Mouse (Mus musculus) lung, postnatal 0 days (tissue): ENCODE data around the gene Cpt1a. TPM values are rescaled to one million over a fixed set of nuclear protein-coding genes. Genes with fewer than 3 reads are reported as not detected.

Experiments
- ATAC-seq: fragments of 200-750 bp; cut with Nextera tagmentation; 2 replicates; pipeline ENCODE4 v1.8.0; 2017; ENCODE audit warnings: moderate library complexity
- DNase-seq: peaks from one replicate; pipeline ENCODE4 v3.0.0-alpha.2; 2016; ENCODE audit warnings: low spot score
- H3K27ac ChIP-seq: fragments of 300-500 bp; sonication (generic); 2 replicates; pipeline ENCODE4 v1.5.1; 2014; ENCODE audit warnings: antibody characterized with exemption, mild to moderate bottlenecking, low read length, mixed read lengths
- H3K27me3 ChIP-seq: fragments of 300-500 bp; sonication (generic); replicated peaks from 2 replicates; pipeline ENCODE4 v1.6.1; 2014; ENCODE audit warnings: low read length, mixed read lengths; ENCODE audit not compliant: insufficient read depth
- H3K36me3 ChIP-seq: fragments of 300-500 bp; sonication (generic); 2 replicates; pipeline ENCODE4 v1.6.1; 2014; ENCODE audit warnings: low read length, mixed read lengths; ENCODE audit not compliant: insufficient read depth
- H3K4me1 ChIP-seq: fragments of 300-500 bp; sonication (generic); 2 replicates; pipeline ENCODE4 v1.6.1; 2014; ENCODE audit warnings: antibody characterized with exemption, low read depth, low read length, mixed read lengths; ENCODE audit not compliant: insufficient read depth
- H3K4me2 ChIP-seq: fragments of 300-500 bp; sonication (generic); replicated peaks from 2 replicates; pipeline ENCODE4 v1.6.1; 2014; ENCODE audit warnings: low read depth, mild to moderate bottlenecking, low read length, moderate library complexity, mixed read lengths
- H3K4me3 ChIP-seq: fragments of 300-500 bp; sonication (generic); 2 replicates; pipeline ENCODE4 v1.5.1; 2014; ENCODE audit warnings: low read depth, low read length
- H3K9ac ChIP-seq: fragments of 300-500 bp; sonication (generic); replicated peaks from 2 replicates; pipeline ENCODE4 v1.6.1; 2014; ENCODE audit warnings: low read depth, mild to moderate bottlenecking
- H3K9me3 ChIP-seq: fragments of 300-500 bp; sonication (generic); 2 replicates; pipeline ENCODE4 v1.6.1; 2016; ENCODE audit warnings: low read length, mixed read lengths
- CTCF ChIP-seq: IDR thresholded peaks from 2 replicates; pipeline ENCODE4 v1.5.1; 2016; ENCODE audit warnings: antibody characterized with exemption, mild to moderate bottlenecking
- EP300 ChIP-seq: IDR thresholded peaks from 2 replicates; pipeline ENCODE4 v1.6.1; 2016; ENCODE audit warnings: antibody characterized with exemption, mild to moderate bottlenecking, control low read depth
- WGBS: fragments of 180-500 bp; shearing (Covaris S2); extraction: QIAGEN DNeasy Blood & Tissue Kit; methylation state at CpG from one replicate; pipeline ENCODE4 v1.1.7; 2014; 5-methylcytosine and 5-hydroxymethylcytosine counted together
- polyA plus RNA-seq: library from polyadenylated mRNA; unstranded; fragments of >200 nt; fragmentation: Nextera tagmentation; extraction: Ambion mirVana; gene quantifications from 2 replicates; pipeline ENCODE4 v1.2.1, GENCODE M21; 2015

Gene Cpt1a
- polyA plus RNA-seq, 1 experiment from 2014 or later: 46.6 TPM

- H3K27me3 ChIP-seq: no peaks in the 10 kb centered on the region
- no peak overlapping the region for H3K27ac ChIP-seq
- 0 out of 2 replicates have a peak, but pooled peaks cover 5% of the 10 kb centered on the region for H3K4me1 ChIP-seq
- ATAC-seq (no peak), DNase-seq (no peak)
- no peaks in the 10 kb centered on the region for H3K36me3 ChIP-seq
- no peak overlapping the region for H3K4me3 ChIP-seq
- no peak overlapping the region for H3K4me2 ChIP-seq
- 75% methylated on average over 17 of the region's 17 CpGs for WGBS
- TF ChIP-seq EP300 (no peak), CTCF (no peak)
- no peak overlapping the region for H3K9ac ChIP-seq
- no peaks in the 10 kb centered on the region for H3K9me3 ChIP-seq
Measured at GRCm38 (mm10) chr19:3333694-3334515, 11.8 kb downstream of the Cpt1a start.

- DNase-seq (no peak), ATAC-seq (no peak)
- Histone ChIP-seq H3K9me3 (no peaks in the 10 kb centered on the region), H3K4me1 (0 out of 2 replicates have a peak, but pooled peaks cover 5% of the 10 kb centered on the region), H3K27me3 (no peaks in the 10 kb centered on the region), H3K9ac (no peak overlapping the region), H3K27ac (no peak overlapping the region), H3K4me2 (no peak overlapping the region), H3K4me3 (no peak overlapping the region), H3K36me3 (no peaks in the 10 kb centered on the region)
- no peak for TF ChIP-seq EP300
- TF ChIP-seq CTCF: no peak
- WGBS: 80% methylated on average over 4 of the region's 4 CpGs
Measured at GRCm38 (mm10) chr19:3334550-3334949, 12.4 kb downstream of the Cpt1a start.

DNA sequence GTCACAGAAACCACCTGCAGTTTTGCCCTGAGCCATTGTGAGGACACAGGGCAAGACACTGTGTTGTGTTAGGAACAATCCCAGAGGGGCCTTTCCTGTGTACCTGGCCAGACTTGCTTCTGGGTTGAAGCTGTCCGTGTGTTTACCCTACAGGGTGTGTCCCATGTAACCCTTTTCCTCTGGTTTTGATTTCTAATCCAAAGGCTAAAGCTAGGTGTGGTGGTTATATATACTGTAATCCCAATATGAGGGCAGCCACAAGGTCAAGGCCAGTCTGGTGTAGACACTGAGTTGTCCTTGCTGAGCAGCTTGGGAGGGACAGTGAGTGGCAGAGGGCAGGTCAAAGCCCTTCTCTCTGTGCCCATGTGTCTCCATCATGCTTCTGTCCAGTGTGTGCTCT, 13.8 kb downstream of the Cpt1a start:
- Histone ChIP-seq H3K4me2 (no peak overlapping the region), H3K27me3 (no peaks in the 10 kb centered on the region), H3K4me3 (no peak overlapping the region), H3K36me3 (no peaks in the 10 kb centered on the region), H3K9ac (no peak overlapping the region), H3K27ac (no peak overlapping the region), H3K4me1 (0 out of 2 replicates have a peak, but pooled peaks cover 2% of the 10 kb centered on the region), H3K9me3 (no peaks in the 10 kb centered on the region)
- TF ChIP-seq EP300 (no peak), CTCF (no peak)
- 58% methylated on average over 1 of the region's 1 CpGs for WGBS
- DNase-seq: no peak
- no peak for ATAC-seq

DNA sequence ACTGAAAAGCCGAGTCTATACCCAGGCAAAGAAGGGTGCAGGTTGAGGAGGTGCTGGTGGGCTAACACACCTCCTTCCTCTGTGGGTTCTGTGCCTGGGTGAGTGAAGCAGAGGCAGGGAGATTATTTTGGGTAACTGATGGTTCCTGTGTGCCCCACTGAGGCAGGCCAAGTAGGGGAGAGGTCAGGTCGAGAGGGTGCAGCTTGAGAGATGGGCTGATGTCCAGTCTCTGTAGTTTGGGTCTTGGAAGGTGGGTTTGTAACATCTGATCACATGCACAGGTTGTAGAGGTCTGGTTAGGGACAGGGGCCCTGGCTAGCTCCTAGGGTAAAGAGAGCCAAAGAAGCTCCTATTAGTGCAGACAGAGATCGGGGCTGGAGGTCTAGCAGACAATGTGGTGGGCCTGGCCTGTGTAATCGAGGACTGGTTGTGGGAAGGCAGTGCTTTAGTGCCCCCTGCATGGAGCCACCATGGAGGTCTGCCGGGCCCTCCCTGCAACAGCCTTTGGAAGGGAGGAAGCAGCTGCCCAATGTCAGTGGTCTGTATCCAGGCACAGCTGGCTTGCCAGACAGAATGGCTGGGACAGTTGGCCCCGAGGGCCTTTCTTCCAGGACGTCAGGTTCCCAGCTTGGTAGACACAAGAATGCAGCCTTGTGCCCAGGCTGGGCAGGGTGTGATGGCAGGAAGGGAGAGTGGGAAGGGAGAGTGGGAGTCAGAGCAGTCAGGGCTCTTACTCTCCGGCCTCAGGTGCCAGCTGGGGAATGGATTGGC, 14.5 kb downstream of the Cpt1a start:
- no peaks in the 10 kb centered on the region for H3K27me3 ChIP-seq
- TF ChIP-seq EP300 (no peak), CTCF (no peak)
- H3K36me3 ChIP-seq: no peaks in the 10 kb centered on the region
- 0 out of 2 replicates have a peak, but pooled peaks cover 2% of the 10 kb centered on the region for H3K4me1 ChIP-seq
- no peak overlapping the region for H3K9ac ChIP-seq
- ATAC-seq: no peak
- H3K9me3 ChIP-seq: no peaks in the 10 kb centered on the region
- 61% methylated on average over 8 of the region's 8 CpGs for WGBS
- no peak overlapping the region for H3K4me2 ChIP-seq
- no peak for DNase-seq
- H3K27ac ChIP-seq: no peak overlapping the region
- no peak overlapping the region for H3K4me3 ChIP-seq

DNA sequence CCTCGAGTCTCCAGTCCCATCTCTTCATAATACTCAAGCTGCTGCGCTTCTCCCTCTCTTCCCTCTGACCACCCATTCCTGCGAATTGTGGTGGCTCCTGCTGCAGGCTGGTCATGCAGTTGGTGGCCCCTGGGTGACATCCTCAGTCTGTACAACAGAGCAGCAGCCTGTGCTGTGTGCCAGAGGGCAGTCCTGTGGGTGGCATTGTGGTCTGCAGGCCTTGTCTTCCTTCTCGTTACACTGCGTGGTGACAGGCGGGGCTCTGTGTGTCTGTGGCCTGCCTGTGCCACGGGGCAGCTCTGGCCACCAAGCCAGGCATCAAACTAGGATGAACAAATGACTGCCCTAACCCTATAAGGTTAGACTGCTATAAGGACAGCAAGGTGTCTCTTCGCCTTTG, 17.1 kb downstream of the Cpt1a start:
- 0 out of 2 replicates have a peak, but pooled peaks cover 2% of the 10 kb centered on the region for H3K4me1 ChIP-seq
- 80% methylated on average over 8 of the region's 8 CpGs for WGBS
- DNase-seq: no peak

DNA sequence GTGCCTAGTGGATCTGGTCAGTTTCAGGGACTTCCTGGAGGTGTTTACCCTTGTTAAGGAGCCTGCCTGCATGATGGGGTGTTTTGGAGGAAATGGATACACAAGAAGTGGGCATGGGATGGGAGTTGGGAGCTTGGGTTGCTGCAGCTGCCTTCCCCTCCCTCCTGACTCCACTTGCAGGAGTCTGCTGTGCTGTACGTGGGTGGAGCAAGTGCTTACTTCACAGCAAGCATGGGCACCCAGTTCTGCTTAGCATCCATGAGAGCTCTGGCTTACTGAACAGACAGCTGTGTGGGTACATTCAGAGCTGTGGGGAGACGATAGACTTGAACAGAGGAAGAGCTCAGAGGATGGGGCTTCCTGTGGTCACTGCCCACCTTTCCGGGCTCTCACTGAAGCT, 18.9 kb downstream of the Cpt1a start:
- H3K9ac ChIP-seq: no peak overlapping the region
- no peaks in the 10 kb centered on the region for H3K4me1 ChIP-seq
- H3K27me3 ChIP-seq: no peaks in the 10 kb centered on the region
- DNase-seq: no peak
- H3K4me2 ChIP-seq: no peak overlapping the region
- H3K27ac ChIP-seq: no peak overlapping the region
- no peak overlapping the region for H3K4me3 ChIP-seq
- no peak for ATAC-seq
- no peaks in the 10 kb centered on the region for H3K9me3 ChIP-seq
- no peak for TF ChIP-seq EP300
- 77% methylated on average over 3 of the region's 3 CpGs for WGBS
- no peaks in the 10 kb centered on the region for H3K36me3 ChIP-seq

More for the DNA sequence above, 17.1 kb downstream of the Cpt1a start:
- TF ChIP-seq EP300: no peak
- no peak for TF ChIP-seq CTCF
- Histone ChIP-seq H3K27me3 (no peaks in the 10 kb centered on the region), H3K4me2 (no peak overlapping the region), H3K9me3 (no peaks in the 10 kb centered on the region), H3K9ac (no peak overlapping the region), H3K27ac (no peak overlapping the region), H3K36me3 (no peaks in the 10 kb centered on the region), H3K4me3 (no peak overlapping the region)
- ATAC-seq: no peak
